Mouse (Mus musculus) CH12.LX (cell line): ENCODE measurements around the gene Hoxd12. TPM values are rescaled to one million over a fixed set of nuclear protein-coding genes. Genes with fewer than 3 reads are reported as not detected.

ENCODE experiments used
- DNase-seq: peaks from one replicate; pipeline ENCODE4 v3.0.0-alpha.2; 2013; ENCODE audit errors: extremely low read depth
- H3K27ac ChIP-seq: 2 replicates; pipeline ENCODE4 v1.5.1; 2012; ENCODE audit warnings: low read depth, mild to moderate bottlenecking, control low read depth, moderate library complexity; ENCODE audit not compliant: insufficient read depth
- H3K27me3 ChIP-seq: replicated peaks from 2 replicates; pipeline ENCODE3; 2012; ENCODE audit warnings: inconsistent platforms
- H3K36me3 ChIP-seq, 2 experiments: replicated peaks in 1 of 2; 2 replicates each; pipeline versions ENCODE3 to v1.6.1; 2012; ENCODE audit warnings: inconsistent platforms in 1 of 2, low read length in 1 of 2, mild to moderate bottlenecking in 1 of 2, mixed read lengths in 1 of 2, moderate library complexity in 1 of 2; ENCODE audit not compliant: control insufficient read depth in 1 of 2, insufficient read depth in 1 of 2
- H3K4me1 ChIP-seq, 2 experiments: 2 replicates each; pipeline ENCODE4 v1.6.1; 2012; ENCODE audit warnings: inconsistent platforms in 1 of 2, moderate library complexity in 1 of 2; ENCODE audit not compliant: insufficient read depth in 2 of 2, control insufficient read depth in 1 of 2
- H3K4me2 ChIP-seq: 2 replicates; pipeline ENCODE4 v1.6.1; 2012; ENCODE audit warnings: low read depth, mild to moderate bottlenecking, control low read depth; ENCODE audit not compliant: poor library complexity, insufficient read depth, severe bottlenecking
- H3K4me3 ChIP-seq, 3 experiments: fragments of 150-350 bp in 1 of 3; sonication (generic) in 1 of 3; replicated peaks in 1 of 3; 2 replicates each; pipeline versions ENCODE3 to v1.5.1; 2011 to 2012; ENCODE audit warnings: low read depth in 2 of 3, low read length in 2 of 3, mild to moderate bottlenecking in 2 of 3, moderate library complexity in 2 of 3, control low read depth in 1 of 3, improper control_type of control experiment in 1 of 3, inconsistent platforms in 1 of 3, mixed read lengths in 1 of 3; ENCODE audit not compliant: poor library complexity in 1 of 3
- H3K79me2 ChIP-seq: replicated peaks from 2 replicates; pipeline ENCODE4 v1.6.1; 2012; ENCODE audit warnings: mild to moderate bottlenecking, moderate library complexity; ENCODE audit not compliant: control insufficient read depth, poor library complexity, insufficient read depth, severe bottlenecking; ENCODE audit errors: extremely low read depth
- H3K9ac ChIP-seq: 2 replicates; pipeline ENCODE4 v1.6.1; 2012; ENCODE audit warnings: low read depth, mild to moderate bottlenecking, control low read depth, moderate library complexity; ENCODE audit not compliant: insufficient read depth
- H3K9me3 ChIP-seq: replicated peaks from 2 replicates; pipeline ENCODE3; 2012; ENCODE audit warnings: low read length, inconsistent platforms, mixed read lengths
- BHLHE40 ChIP-seq: IDR thresholded peaks from 2 replicates; pipeline ENCODE4 v1.6.1; 2011; ENCODE audit warnings: mild to moderate bottlenecking, low read depth, low read length, improper control_type of control experiment
- CHD1 ChIP-seq: IDR thresholded peaks from 2 replicates; pipeline ENCODE4 v1.6.1; 2012; ENCODE audit warnings: low read depth, low read length, improper control_type of control experiment, inconsistent platforms
- CHD2 ChIP-seq: IDR thresholded peaks from 2 replicates; pipeline ENCODE4 v1.6.1; 2011; ENCODE audit warnings: low read length, improper control_type of control experiment
- CTCF ChIP-seq, 2 experiments: IDR thresholded peaks in 1 of 2; conservative IDR thresholded peaks in 1 of 2; 2 replicates each; pipeline ENCODE4 v1.5.1; 2011 to 2012; ENCODE audit warnings: low read depth in 2 of 2, low read length in 2 of 2, improper control_type of control experiment in 1 of 2, inconsistent platforms in 1 of 2, mild to moderate bottlenecking in 1 of 2, moderate library complexity in 1 of 2
- ELF1 ChIP-seq: IDR thresholded peaks from 2 replicates; pipeline ENCODE4 v1.6.1; 2014; ENCODE audit warnings: low read depth, mild to moderate bottlenecking, inconsistent platforms, low read length, improper control_type of control experiment
- GABPA ChIP-seq: IDR thresholded peaks from 2 replicates; pipeline ENCODE4 v1.6.1; 2012; ENCODE audit warnings: low read depth, low read length, improper control_type of control experiment, inconsistent platforms; ENCODE audit not compliant: insufficient replicate concordance
- HCFC1 ChIP-seq: IDR thresholded peaks from 2 replicates; pipeline ENCODE4 v1.6.1; 2012; ENCODE audit warnings: low read depth, mild to moderate bottlenecking, inconsistent platforms, low read length, improper control_type of control experiment
- JUND ChIP-seq: conservative IDR thresholded peaks from 2 replicates; pipeline ENCODE4 v1.6.1; 2011; ENCODE audit warnings: low read depth, low read length, improper control_type of control experiment
- KAT2A ChIP-seq: IDR thresholded peaks from 2 replicates; pipeline ENCODE4 v1.6.1; 2012; ENCODE audit warnings: low read length, improper control_type of control experiment, inconsistent platforms; ENCODE audit not compliant: insufficient replicate concordance
- MAFK ChIP-seq: IDR thresholded peaks from 2 replicates; pipeline ENCODE4 v1.6.1; 2011; ENCODE audit warnings: low read length, improper control_type of control experiment; ENCODE audit not compliant: insufficient replicate concordance
- MAX ChIP-seq: IDR thresholded peaks from 2 replicates; pipeline ENCODE4 v1.6.1; 2011; ENCODE audit warnings: low read length, improper control_type of control experiment
- MAZ ChIP-seq: IDR thresholded peaks from 2 replicates; pipeline ENCODE4 v1.6.1; 2012; ENCODE audit warnings: low read depth, mild to moderate bottlenecking, inconsistent platforms, low read length, improper control_type of control experiment, moderate library complexity
- MXI1 ChIP-seq: IDR thresholded peaks from 2 replicates; pipeline ENCODE4 v1.6.1; 2011; ENCODE audit warnings: mild to moderate bottlenecking, low read depth, low read length, improper control_type of control experiment
- NELFE ChIP-seq: IDR thresholded peaks from 2 replicates; pipeline ENCODE4 v1.6.1; 2011; ENCODE audit warnings: low read depth, low read length, improper control_type of control experiment
- NRF1 ChIP-seq: IDR thresholded peaks from 2 replicates; pipeline ENCODE4 v1.6.1; 2014; ENCODE audit warnings: low read depth, mild to moderate bottlenecking, inconsistent platforms, low read length, improper control_type of control experiment, moderate library complexity
- PAX5 ChIP-seq: IDR thresholded peaks from 2 replicates; pipeline ENCODE4 v1.6.1; 2012; ENCODE audit warnings: low read length, inconsistent platforms, mixed read lengths
- POLR2AphosphoS2 ChIP-seq: IDR thresholded peaks from 2 replicates; pipeline ENCODE4 v1.6.1; 2011; ENCODE audit warnings: low read depth, low read length, improper control_type of control experiment
- RAD21 ChIP-seq: IDR thresholded peaks from 2 replicates; pipeline ENCODE4 v1.6.1; 2011; ENCODE audit warnings: low read depth, mild to moderate bottlenecking, low read length, improper control_type of control experiment, moderate library complexity
- RCOR1 ChIP-seq: conservative IDR thresholded peaks from 2 replicates; pipeline ENCODE4 v1.6.1; 2012; ENCODE audit warnings: low read depth, mild to moderate bottlenecking, inconsistent platforms, low read length, improper control_type of control experiment
- SMC3 ChIP-seq: IDR thresholded peaks from 2 replicates; pipeline ENCODE4 v1.6.1; 2011; ENCODE audit warnings: low read depth, low read length, improper control_type of control experiment
- TBP ChIP-seq: conservative IDR thresholded peaks from 2 replicates; pipeline ENCODE4 v1.6.1; 2011; ENCODE audit warnings: low read depth, low read length, improper control_type of control experiment
- UBTF ChIP-seq: IDR thresholded peaks from 2 replicates; pipeline ENCODE4 v1.6.1; 2012; ENCODE audit warnings: low read depth, mild to moderate bottlenecking, inconsistent platforms, low read length, improper control_type of control experiment, moderate library complexity
- USF1 ChIP-seq: IDR thresholded peaks from 2 replicates; pipeline ENCODE4 v1.6.1; 2014; ENCODE audit warnings: low read depth, mild to moderate bottlenecking, inconsistent platforms, low read length, improper control_type of control experiment
- ZKSCAN1 ChIP-seq: IDR thresholded peaks from 2 replicates; pipeline ENCODE4 v1.6.1; 2012; ENCODE audit warnings: low read depth, inconsistent platforms, low read length, improper control_type of control experiment, borderline replicate concordance
- ZMIZ1 ChIP-seq: IDR thresholded peaks from 2 replicates; pipeline ENCODE4 v1.6.1; 2012; ENCODE audit warnings: low read depth, mild to moderate bottlenecking, inconsistent platforms, low read length, improper control_type of control experiment
- ZNF384 ChIP-seq: IDR thresholded peaks from 2 replicates; pipeline ENCODE4 v1.6.1; 2012; ENCODE audit warnings: low read depth, low read length, improper control_type of control experiment, inconsistent platforms
- dilution Hi-C: fragments of 300-500 bp; cut with MboI; formaldehyde crosslinking; loops from 2 replicates; pipeline ENCODE4 v1.14.3; 2020; ENCODE audit warnings: low sequenced_read_pairs; ENCODE audit not compliant: extremely low pct_unique_long_range_greater_than_20kb, extremely low pct_ligation_motif_present
- in situ Hi-C: fragments of 300-500 bp; cut with MboI; formaldehyde crosslinking; loops from 3 replicates; pipeline ENCODE4 v1.14.3; 2019; ENCODE audit warnings: low sequenced_read_pairs, low pct_ligation_motif_present, low pct_unique_long_range_greater_than_20kb, mixed read lengths
- polyA plus RNA-seq: library from polyadenylated mRNA; unstranded; fragments of >175 nt; gene quantifications from 2 replicates; pipeline ENCODE4 v1.2.1, GENCODE M21; 2012; ENCODE audit warnings: low read depth; ENCODE audit not compliant: insufficient read length
- total RNA-seq, 2 experiments: library from RNA; depleted of rRNA; stranded (reverse); fragments of 300-350 nt in 1 of 2; fragments of >200 nt in 1 of 2; gene quantifications; 2 replicates each; pipeline ENCODE4 v1.2.3; 2012 to 2014

The Hoxd12 gene
- total and polyA plus RNA-seq, 3 experiments, result not detected

GRCm38 (mm10) chr2:74715504-74716241 lies 40.9 kb downstream of the Hoxd12 start (continued):
- TF ChIP-seq POLR2AphosphoS2, result no peak
- TF ChIP-seq USF1, result no peak
- no peak for TF ChIP-seq CHD2
- TF ChIP-seq RAD21, result peak; percentile 80
- no peak for TF ChIP-seq ZNF384
- no peak for TF ChIP-seq MAFK
- no peak for TF ChIP-seq MXI1
- 0 out of 2 replicates have a peak, but pooled peaks have one; percentile 39 for TF ChIP-seq MAX
- peak; percentile 46; the same call in 1 of the 2 replicates for TF ChIP-seq BHLHE40
- TF ChIP-seq ZKSCAN1, result no peak
- no peak for TF ChIP-seq CHD1
- peak; percentile 49 to 83 for TF ChIP-seq CTCF (conservative IDR thresholded peaks at IDR 0.05 in 1 of 2, IDR thresholded peaks at IDR 0.05 in 1 of 2; ENCODE audit: low read depth in 2 of 2, low read length in 2 of 2)
- no peak for TF ChIP-seq UBTF
- TF ChIP-seq PAX5, result no peak
- 0 out of 2 replicates have a peak, but pooled peaks have one; percentile 28 for TF ChIP-seq NELFE

GRCm38 (mm10) chr2:74720384-74720783 lies 45.6 kb downstream of the Hoxd12 start:
- peaks cover 23% of the 10 kb centered on the region for H3K79me2 ChIP-seq
- no peak for DNase-seq
- H3K27me3 ChIP-seq, result no peaks in the 10 kb centered on the region
- in situ Hi-C loops, result loop anchor here (10.0 to 25.0 kb wide), 2 partner anchors 334 to 867 kb away; no protein-coding TSS in a partner anchor
- peak overlapping the region; percentile 78 for H3K4me2 ChIP-seq
- TF ChIP-seq MAZ (no peak), MXI1 (no peak), KAT2A (no peak), ELF1 (peak; percentile 74), RAD21 (no peak), GABPA (no peak), RCOR1 (no peak), NRF1 (no peak), HCFC1 (no peak), TBP (no peak), SMC3 (no peak), CHD1 (no peak), ZNF384 (peak; percentile 62), ZMIZ1 (no peak), JUND (no peak)
- H3K27ac ChIP-seq, result no peak overlapping the region
- peaks cover 15 to 44% of the 10 kb centered on the region in 2 experiments for H3K4me1 ChIP-seq
- H3K9me3 ChIP-seq, result no peaks in the 10 kb centered on the region
- dilution Hi-C loops, result no loop called here
- H3K9ac ChIP-seq, result no peak overlapping the region
- H3K36me3 ChIP-seq, result no peaks in the 10 kb centered on the region
- H3K4me3 ChIP-seq, result no peak overlapping the region
